Mouse (Mus musculus) splenic B cell, adult 2 months (primary cell): ENCODE data around the gene Elf3.

Source experiments
- DNase-seq: peaks from one replicate; pipeline ENCODE4 v3.0.0-alpha.2; 2011; ENCODE audit warnings: low read depth, low spot score
- H3K27me3 ChIP-seq: 2 replicates; pipeline ENCODE4 v1.6.1; 2012; ENCODE audit warnings: mild to moderate bottlenecking, low read length, moderate library complexity, mixed read lengths; ENCODE audit not compliant: control insufficient read depth, poor library complexity, insufficient read depth, severe bottlenecking
- H3K36me3 ChIP-seq: 2 replicates; pipeline ENCODE4 v1.6.1; 2012; ENCODE audit warnings: mild to moderate bottlenecking, low read length, moderate library complexity, mixed read lengths; ENCODE audit not compliant: control insufficient read depth, poor library complexity, insufficient read depth, severe bottlenecking

The Elf3 gene

DNA sequence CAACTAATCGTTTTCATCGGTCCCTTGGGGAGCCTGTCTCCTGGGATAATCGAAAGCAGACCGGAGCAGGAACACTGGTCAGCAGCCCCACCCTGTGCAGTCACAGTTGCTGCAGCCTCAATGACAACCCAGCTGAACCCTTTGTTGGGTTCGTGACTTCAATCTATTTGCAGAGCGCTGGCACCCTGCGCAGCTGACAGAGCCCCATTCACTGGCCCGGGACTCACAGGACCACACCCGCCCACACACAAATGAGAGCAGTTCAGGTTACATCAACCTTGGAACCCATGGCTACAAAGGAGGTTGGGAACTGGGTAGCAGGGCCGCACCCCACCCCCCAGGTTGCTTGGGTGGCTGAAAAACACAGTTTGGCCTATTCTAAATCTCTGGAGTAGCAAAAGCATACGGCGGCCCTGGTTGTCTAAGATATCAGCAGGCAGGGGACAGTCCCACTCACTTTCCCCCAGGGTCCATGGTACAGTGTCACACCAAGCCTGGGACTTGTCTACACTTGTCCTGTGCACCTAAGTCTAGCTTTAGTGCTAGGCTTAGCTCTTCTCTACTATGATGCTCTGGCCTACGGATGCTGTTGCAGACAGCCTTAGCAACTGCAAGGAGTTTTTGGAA lies 40.6 kb downstream of the Elf3 start:
- Histone ChIP-seq H3K27me3 (no peaks in the 10 kb centered on the region), H3K36me3 (no peaks in the 10 kb centered on the region)
- no peak for DNase-seq

DNA sequence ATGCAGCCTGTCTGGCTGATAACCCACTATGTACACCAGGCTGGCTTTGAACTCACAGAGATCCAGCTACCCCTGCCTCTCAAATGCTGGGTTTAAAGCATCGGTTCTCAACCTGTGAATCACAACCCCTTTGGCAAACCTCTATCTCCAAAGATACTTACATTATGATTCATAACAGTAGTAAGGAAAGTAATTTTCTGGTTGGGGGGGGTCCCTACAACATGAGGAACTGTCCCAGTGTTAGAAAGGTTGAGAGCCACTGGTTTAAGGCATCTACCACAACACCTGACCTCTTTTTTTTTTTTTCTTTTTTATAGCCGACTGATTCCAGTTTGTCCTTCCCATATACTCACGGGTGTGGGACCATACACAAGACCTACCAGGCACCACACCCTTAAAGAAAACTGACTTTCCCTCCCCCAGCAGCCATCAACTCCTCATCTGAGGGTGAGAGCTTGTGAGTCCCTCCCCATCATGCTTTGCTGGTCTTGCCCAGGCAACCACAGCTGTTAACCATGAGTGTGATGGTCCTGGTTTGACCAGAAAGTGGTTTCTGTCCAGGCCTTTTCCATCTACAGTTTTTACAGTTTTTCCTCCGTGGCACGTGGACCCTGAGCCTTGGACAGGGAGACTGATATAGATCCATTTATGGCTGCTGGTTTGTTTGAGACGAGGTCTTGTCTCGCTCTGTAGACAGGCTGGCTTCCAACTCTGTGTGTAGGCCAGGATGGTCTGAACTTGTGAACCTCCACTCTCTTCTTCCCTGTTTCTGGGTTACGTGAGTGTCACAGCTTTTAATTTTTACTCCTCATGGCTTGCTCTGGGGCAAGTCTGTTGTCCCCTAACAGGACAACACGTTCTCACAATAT lies 44.4 kb downstream of the Elf3 start:
- no peaks in the 10 kb centered on the region for H3K27me3 ChIP-seq
- H3K36me3 ChIP-seq: no peaks in the 10 kb centered on the region
- DNase-seq: no peak

DNA sequence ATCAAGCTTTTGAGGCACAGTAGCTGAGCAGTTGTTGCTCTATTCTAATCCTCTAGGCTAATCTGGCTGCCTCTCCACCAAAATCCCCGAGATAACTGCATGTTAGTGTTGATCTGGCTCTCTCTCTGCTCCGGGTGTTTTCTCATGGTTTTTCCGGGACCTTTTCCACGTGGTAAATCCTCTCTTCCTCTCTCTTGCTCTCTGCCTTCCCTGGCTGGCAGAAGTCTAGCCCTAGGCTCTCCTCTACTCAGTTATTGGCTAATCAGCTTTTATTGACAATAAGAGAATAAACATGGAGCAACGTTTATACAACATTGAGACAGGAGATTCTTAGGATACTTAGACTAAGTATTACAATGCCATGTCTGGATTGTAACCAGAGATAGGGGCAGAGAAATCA lies 47.9 kb downstream of the Elf3 start:
- DNase-seq: no peak
- Histone ChIP-seq H3K27me3 (no peaks in the 10 kb centered on the region), H3K36me3 (no peaks in the 10 kb centered on the region)

DNA sequence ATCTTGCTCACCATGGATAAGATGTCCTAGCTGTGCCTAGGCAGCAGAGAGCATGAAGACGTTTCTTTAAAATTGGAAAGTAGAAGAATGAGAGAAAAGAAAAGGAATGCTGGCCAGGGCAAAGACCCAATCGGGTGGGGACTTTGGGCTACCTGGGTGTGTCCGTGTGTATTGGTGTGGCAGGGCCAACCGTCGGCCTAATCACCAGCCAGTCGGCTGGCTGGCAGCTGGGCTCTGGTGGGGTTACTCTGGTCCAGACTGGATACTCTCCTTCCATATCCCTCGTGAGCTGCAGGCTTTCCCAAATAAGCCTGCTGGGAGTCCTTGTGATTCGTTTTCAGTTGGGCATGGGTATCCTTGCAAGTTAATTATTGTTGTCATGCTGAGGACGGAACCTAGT lies 49.7 kb downstream of the Elf3 start:
- H3K36me3 ChIP-seq: no peaks in the 10 kb centered on the region
- no peak for DNase-seq
- H3K27me3 ChIP-seq: no peaks in the 10 kb centered on the region

- Histone ChIP-seq H3K36me3 (no peaks in the 10 kb centered on the region), H3K27me3 (no peaks in the 10 kb centered on the region)
- DNase-seq: no peak
Observed at GRCm38 (mm10) chr1:135206586-135207339, 51.6 kb downstream of the Elf3 start.

- H3K36me3 ChIP-seq: no peaks in the 10 kb centered on the region
- DNase-seq: no peak
- H3K27me3 ChIP-seq: no peaks in the 10 kb centered on the region
Observed at GRCm38 (mm10) chr1:135205257-135205656, 53.1 kb downstream of the Elf3 start.

- no peak for DNase-seq
- Histone ChIP-seq H3K27me3 (no peaks in the 10 kb centered on the region), H3K36me3 (no peaks in the 10 kb centered on the region)
Observed at GRCm38 (mm10) chr1:135204196-135205126, 53.9 kb downstream of the Elf3 start.
